Mouse (Mus musculus) hindbrain, embryonic 11.5 days (tissue): ENCODE measurements around the gene Ugt1a9. TPM values are rescaled to one million over a fixed set of nuclear protein-coding genes. Genes with fewer than 3 reads are reported as not detected.
A peak's percentile ranks its signal among the peaks of the same experiment; 100 is the strongest.
"Not testable (repeated sequence)": the region's sequence is repeated elsewhere in the genome, so short reads cannot be mapped to it uniquely, and the experiment has no call there.

Experiments used
- ATAC-seq: fragments of 200-750 bp; cut with Nextera tagmentation; 2 replicates; pipeline ENCODE4 v1.8.0; 2017; ENCODE audit warnings: mild to moderate bottlenecking, moderate TSS enrichment, moderate library complexity; ENCODE audit not compliant: low FRiP score
- DNase-seq: peaks from one replicate; pipeline ENCODE4 v3.0.0-alpha.2; 2015; ENCODE audit warnings: low spot score
- H3K27ac ChIP-seq: fragments of 300-500 bp; sonication (generic); 2 replicates; pipeline ENCODE4 v1.5.1; 2014; ENCODE audit warnings: mild to moderate bottlenecking, low read depth, low read length
- H3K27me3 ChIP-seq: fragments of 300-500 bp; sonication (generic); 2 replicates; pipeline ENCODE4 v1.6.1; 2014; ENCODE audit warnings: mild to moderate bottlenecking, low read length, moderate library complexity, mixed read lengths; ENCODE audit not compliant: control insufficient read depth, insufficient read depth
- H3K36me3 ChIP-seq: fragments of 300-500 bp; sonication (generic); 2 replicates; pipeline ENCODE4 v1.6.1; 2014; ENCODE audit warnings: mild to moderate bottlenecking, low read length, moderate library complexity, mixed read lengths; ENCODE audit not compliant: control insufficient read depth, insufficient read depth
- H3K4me1 ChIP-seq: fragments of 300-500 bp; sonication (generic); replicated peaks from 2 replicates; pipeline ENCODE4 v1.6.1; 2014; ENCODE audit warnings: low read length, mixed read lengths; ENCODE audit not compliant: control insufficient read depth, insufficient read depth
- H3K4me2 ChIP-seq: fragments of 300-500 bp; sonication (generic); replicated peaks from 2 replicates; pipeline ENCODE4 v1.6.1; 2014; ENCODE audit warnings: mild to moderate bottlenecking, low read depth, low read length
- H3K4me3 ChIP-seq: fragments of 300-500 bp; sonication (generic); 2 replicates; pipeline ENCODE4 v1.5.1; 2014; ENCODE audit warnings: low read depth, low read length
- H3K9ac ChIP-seq: fragments of 300-500 bp; sonication (generic); 2 replicates; pipeline ENCODE4 v1.6.1; 2014; ENCODE audit warnings: low read depth, low read length
- H3K9me3 ChIP-seq: fragments of 300-500 bp; sonication (generic); 2 replicates; pipeline ENCODE4 v1.6.1; 2016; ENCODE audit warnings: low read length; ENCODE audit not compliant: control insufficient read depth
- WGBS: fragments of 180-500 bp; shearing (Covaris S2); extraction: QIAGEN DNeasy Blood & Tissue Kit; methylation state at CpG from one replicate; pipeline ENCODE4 v1.1.7; 2014; 5-methylcytosine and 5-hydroxymethylcytosine counted together
- polyA plus RNA-seq: library from polyadenylated mRNA; unstranded; fragments of >200 nt; fragmentation: Nextera tagmentation; extraction: Ambion mirVana; gene quantifications from 2 replicates; pipeline ENCODE4 v1.2.1, GENCODE M21; 2014

Gene Ugt1a9
- polyA plus RNA-seq, 1 experiment from 2014 or later: not detected

- H3K4me3 ChIP-seq, H3K27me3 ChIP-seq, H3K9me3 ChIP-seq, H3K9ac ChIP-seq, H3K4me1 ChIP-seq, H3K4me2 ChIP-seq, ATAC-seq, H3K27ac ChIP-seq, H3K36me3 ChIP-seq: not testable (repeated sequence)
- DNase-seq: peak; percentile 1
- no CpG with 5 or more reads among the region's 1 CpGs for WGBS
Observed at GRCm38 (mm10) chr1:88121521-88121920, 50.9 kb downstream of the Ugt1a9 start.

DNA sequence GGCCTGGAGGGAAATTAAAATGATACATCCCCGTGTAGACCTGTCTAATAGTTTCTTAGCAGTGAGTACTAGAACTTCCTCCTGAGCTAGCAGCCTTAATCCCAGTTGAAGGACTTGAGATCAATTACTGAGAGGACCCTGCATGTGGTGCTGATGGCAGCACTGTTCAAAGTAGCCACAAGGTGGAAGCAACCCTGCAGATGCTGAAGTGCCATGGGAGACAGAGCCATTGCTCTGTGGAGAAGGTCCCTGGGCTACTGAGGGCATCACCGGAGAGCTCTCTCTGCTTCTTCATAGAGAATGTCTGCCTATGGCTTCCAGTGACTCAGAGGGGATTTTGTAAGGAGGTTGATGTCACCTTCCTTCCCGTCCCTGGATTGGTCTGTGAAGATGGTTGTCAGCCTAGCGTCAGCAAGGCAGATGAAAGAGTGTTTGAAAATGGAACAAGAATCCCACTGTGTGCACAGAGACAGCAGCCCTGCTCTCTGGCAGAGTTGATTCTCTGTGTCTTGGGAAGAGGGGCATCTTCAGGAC, 55.3 kb downstream of the Ugt1a9 start:
- H3K27me3 ChIP-seq, H3K27ac ChIP-seq, ATAC-seq, H3K9me3 ChIP-seq, DNase-seq, H3K9ac ChIP-seq, H3K4me1 ChIP-seq, H3K4me3 ChIP-seq, H3K4me2 ChIP-seq, H3K36me3 ChIP-seq: not testable (repeated sequence)
- WGBS: 81% methylated on average over 3 of the region's 4 CpGs

- H3K9me3 ChIP-seq, H3K9ac ChIP-seq, H3K4me1 ChIP-seq, H3K27me3 ChIP-seq, H3K27ac ChIP-seq, DNase-seq, H3K4me3 ChIP-seq, H3K4me2 ChIP-seq, ATAC-seq, H3K36me3 ChIP-seq: not testable (repeated sequence)
- 84% methylated on average over 2 of the region's 2 CpGs for WGBS
Observed at GRCm38 (mm10) chr1:88129091-88129490, 58.5 kb downstream of the Ugt1a9 start.

DNA sequence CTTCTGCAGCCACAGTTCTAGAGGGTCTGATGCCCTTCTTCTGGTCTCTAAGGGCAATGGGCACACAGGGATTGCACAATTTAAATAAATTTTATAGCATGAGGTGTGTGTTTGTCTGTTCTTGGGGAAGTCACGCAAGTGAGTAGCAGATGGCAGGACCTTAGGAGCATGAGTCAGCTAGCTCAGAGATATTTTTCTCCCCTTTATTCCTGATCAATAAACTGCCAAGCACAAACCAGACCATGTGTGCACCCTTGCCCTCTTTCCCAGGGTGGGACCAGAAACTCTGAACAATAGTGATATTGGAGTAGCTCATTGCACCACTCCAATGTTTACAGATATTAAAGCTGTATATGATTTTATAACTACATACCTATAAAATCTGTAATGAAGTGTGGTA, 59.6 kb downstream of the Ugt1a9 start:
- H3K4me2 ChIP-seq, H3K27me3 ChIP-seq, H3K4me3 ChIP-seq, DNase-seq, H3K4me1 ChIP-seq, H3K27ac ChIP-seq, H3K9me3 ChIP-seq, H3K36me3 ChIP-seq, ATAC-seq, H3K9ac ChIP-seq: not testable (repeated sequence)
- WGBS: 86% methylated on average over 1 of the region's 1 CpGs

DNA sequence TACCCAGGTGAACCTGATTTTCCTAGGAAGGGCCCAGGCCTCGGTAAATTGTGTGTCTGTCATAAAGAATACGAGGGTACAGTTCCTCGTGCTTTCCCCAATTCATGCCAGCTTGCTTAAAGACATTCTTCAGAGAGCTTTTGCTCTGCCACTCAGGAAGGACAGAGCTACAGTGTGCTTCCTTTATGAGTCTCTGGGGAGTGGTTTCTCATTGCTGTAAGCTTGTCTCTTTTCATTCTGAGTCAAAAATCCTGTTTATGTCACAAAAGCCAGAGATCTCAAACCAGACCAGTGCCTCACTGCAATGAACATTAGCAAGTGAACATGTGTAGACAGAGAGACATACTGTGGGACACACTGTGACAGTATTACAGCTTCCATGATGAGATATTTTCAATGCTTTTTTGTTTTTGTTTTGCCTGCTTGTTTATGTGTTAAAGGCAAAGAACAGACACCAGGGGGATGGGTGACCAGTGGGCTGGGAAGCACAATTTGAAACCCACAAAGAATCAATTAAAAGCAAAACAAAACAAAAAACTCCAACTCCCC, 63.4 kb downstream of the Ugt1a9 start:
- no peak for DNase-seq
- Histone ChIP-seq H3K4me1 (no peaks in the 10 kb centered on the region), H3K4me3 (no peak overlapping the region), H3K4me2 (no peak overlapping the region), H3K9me3 (no peaks in the 10 kb centered on the region), H3K27ac (no peak overlapping the region), H3K36me3 (no peaks in the 10 kb centered on the region), H3K9ac (no peak overlapping the region), H3K27me3 (no peaks in the 10 kb centered on the region)
- WGBS: 78% methylated on average over 3 of the region's 3 CpGs
- ATAC-seq: no peak

- H3K36me3 ChIP-seq, H3K27me3 ChIP-seq, DNase-seq, H3K4me2 ChIP-seq, ATAC-seq, H3K4me1 ChIP-seq, H3K9me3 ChIP-seq, H3K9ac ChIP-seq, H3K4me3 ChIP-seq, H3K27ac ChIP-seq: not testable (repeated sequence)
- WGBS: 51% methylated on average over 4 of the region's 5 CpGs
Observed at GRCm38 (mm10) chr1:88134457-88135011, 63.9 kb downstream of the Ugt1a9 start, which contains the start of gene Ugt1a6a. TSS of gene Ugt1a6a (plus strand) at chr1:88134809.

DNA sequence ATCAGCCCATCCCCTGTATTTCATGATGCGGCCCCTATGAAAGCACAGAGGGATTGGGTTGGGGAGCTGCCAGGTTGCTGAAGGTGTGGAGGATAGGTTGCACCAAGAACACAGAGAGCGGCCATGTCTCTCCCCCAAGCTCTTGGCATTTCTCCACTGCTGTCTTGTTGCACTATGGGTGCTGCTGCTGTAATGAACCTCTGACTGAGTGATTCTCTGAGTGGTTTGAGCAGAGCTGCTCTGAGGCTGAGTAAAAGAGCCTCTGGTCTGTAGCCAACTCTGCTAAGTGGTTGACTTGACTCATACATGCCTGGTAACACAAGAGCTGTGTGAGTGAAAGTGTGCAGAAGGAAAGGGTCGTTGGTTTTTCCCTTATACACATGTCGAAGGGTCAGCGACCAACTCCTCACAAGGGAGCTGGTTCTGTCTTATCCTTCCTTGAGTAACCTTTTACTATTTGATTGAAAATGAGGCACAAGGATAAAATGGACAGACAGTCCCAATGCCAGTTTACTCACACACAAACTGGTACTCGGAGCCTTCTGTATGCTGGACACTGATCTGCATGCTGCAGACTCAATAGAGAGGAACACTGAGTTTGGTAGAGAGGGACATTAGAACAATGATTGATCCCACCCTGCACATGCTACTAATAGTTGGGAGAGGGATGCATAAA, 64.8 kb downstream of the Ugt1a9 start:
- not testable (repeated sequence) for H3K4me1 ChIP-seq, H3K9ac ChIP-seq, H3K4me2 ChIP-seq, H3K27ac ChIP-seq, H3K9me3 ChIP-seq, H3K4me3 ChIP-seq, H3K27me3 ChIP-seq, DNase-seq, ATAC-seq, H3K36me3 ChIP-seq
- WGBS: 90% methylated on average over 5 of the region's 6 CpGs

DNA sequence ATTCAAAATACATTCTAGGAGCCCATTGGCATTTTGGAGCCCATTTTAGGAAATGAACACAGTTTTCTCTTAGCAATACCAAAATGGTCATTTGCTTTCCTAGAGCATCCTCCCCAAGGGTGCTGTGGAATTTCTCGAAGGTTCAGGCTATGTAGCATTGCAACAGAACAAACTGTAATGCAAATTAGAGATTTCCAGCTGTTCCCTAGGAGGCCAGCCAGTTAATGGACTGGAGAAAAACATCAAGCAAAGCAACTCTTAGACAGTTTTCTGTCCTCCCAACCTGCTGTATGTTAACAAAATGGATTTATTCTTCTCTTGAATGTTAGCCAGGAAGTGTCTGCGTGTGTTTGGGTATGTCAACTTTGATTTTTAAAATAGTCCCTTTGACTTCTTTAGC, 66.0 kb downstream of the Ugt1a9 start:
- no peak for ATAC-seq
- no peak overlapping the region for H3K4me2 ChIP-seq
- DNase-seq: no peak
- H3K4me3 ChIP-seq: no peak overlapping the region
- no peaks in the 10 kb centered on the region for H3K4me1 ChIP-seq
- no peaks in the 10 kb centered on the region for H3K9me3 ChIP-seq
- WGBS: 70% methylated on average over 2 of the region's 2 CpGs
- no peak overlapping the region for H3K27ac ChIP-seq
- H3K27me3 ChIP-seq: no peaks in the 10 kb centered on the region
- H3K36me3 ChIP-seq: no peaks in the 10 kb centered on the region
- H3K9ac ChIP-seq: no peak overlapping the region

DNA sequence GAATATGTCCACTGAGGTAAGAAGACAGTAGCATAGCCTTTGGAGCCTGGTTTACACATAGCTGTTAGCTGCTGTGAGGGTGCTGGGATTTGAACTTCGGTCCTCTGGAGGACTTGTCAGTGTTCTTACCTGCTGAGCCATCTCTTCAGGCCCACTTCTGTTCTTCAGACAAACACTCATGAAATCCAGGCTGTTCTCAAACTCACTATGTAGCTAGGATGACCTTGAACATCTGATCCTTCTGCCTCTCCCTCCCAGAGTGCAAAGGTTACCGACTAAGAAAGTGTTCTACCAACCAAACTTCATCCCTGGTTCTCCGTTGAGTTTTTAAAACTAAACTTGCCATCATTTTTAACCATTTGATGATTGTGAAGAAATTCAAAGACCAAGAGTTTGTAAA, 66.7 kb downstream of the Ugt1a9 start:
- Histone ChIP-seq H3K4me1 (no peaks in the 10 kb centered on the region), H3K4me2 (no peak overlapping the region), H3K4me3 (no peak overlapping the region), H3K9me3 (no peaks in the 10 kb centered on the region), H3K27ac (no peak overlapping the region), H3K9ac (no peak overlapping the region), H3K27me3 (no peaks in the 10 kb centered on the region), H3K36me3 (no peaks in the 10 kb centered on the region)
- 85% methylated on average over 3 of the region's 3 CpGs for WGBS
- ATAC-seq (no peak), DNase-seq (no peak)
